Mouse (Mus musculus): Measurements from ENCODE around the gene Ndufb10. TPM values are rescaled to one million over a fixed set of nuclear protein-coding genes. Genes with fewer than 3 reads are reported as not detected.

Ndufb10 gene
- polyA plus RNA-seq, 1 experiment, result 403 TPM

DNA sequence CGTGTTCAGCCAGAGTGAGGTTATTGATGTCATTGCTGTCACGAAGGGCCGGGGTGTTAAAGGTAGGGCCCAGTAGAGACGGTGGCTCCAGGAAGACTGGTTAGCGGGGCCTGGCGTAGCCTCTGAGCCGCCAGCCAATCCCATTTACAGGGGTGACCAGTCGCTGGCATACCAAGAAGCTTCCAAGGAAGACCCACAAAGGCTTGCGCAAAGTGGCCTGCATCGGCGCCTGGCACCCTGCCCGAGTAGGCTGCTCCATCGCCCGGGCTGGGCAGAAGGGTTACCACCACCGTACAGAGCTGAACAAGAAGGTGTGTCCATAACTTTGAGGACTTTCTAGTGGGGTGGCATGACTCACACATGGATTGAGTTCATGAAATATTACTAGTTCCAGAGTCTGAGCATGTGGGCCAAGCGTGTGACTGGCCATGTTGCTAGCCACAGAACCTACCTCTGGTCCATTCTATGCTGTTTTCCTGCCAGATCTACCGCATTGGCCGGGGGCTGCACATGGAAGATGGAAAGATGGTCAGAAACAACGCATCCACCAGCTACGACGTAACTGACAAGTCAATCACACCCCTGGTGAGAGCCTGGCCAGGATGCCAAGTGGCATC, 9.3 kb upstream of the Ndufb10 start:
- H3K27ac ChIP-seq (ENCODE audit: insufficient read depth, low read depth, low read length), result no peak overlapping the region
- 89% methylated on average over 21 of the region's 21 CpGs for WGBS
- H3K36me3 ChIP-seq (ENCODE audit: control insufficient read depth, insufficient read depth, low read length), result no peaks in the 10 kb centered on the region
- peaks cover 15% of the 10 kb centered on the region; the same call in 1 of the 2 replicates for H3K4me1 ChIP-seq (ENCODE audit: control insufficient read depth, insufficient read depth, insufficient read length, low read length)
- no peaks in the 10 kb centered on the region for H3K27me3 ChIP-seq (ENCODE audit: control insufficient read depth, insufficient read depth, low read length)
- no peak overlapping the region for H3K4me3 ChIP-seq (ENCODE audit: low read depth, low read length)
- TF ChIP-seq CTCF (IDR thresholded peaks at IDR 0.05; ENCODE audit: extremely low read depth, insufficient read length, insufficient replicate concordance, low read depth, low read length) (no peak), POLR2A (IDR thresholded peaks at IDR 0.05; ENCODE audit: low read depth, low read length) (no peak)

GRCm38 (mm10) chr17:24732233-24732935, 8.1 kb upstream of the Ndufb10 start:
- Histone ChIP-seq H3K27ac (ENCODE audit: insufficient read depth, low read depth, low read length) (no peak overlapping the region), H3K27me3 (ENCODE audit: control insufficient read depth, insufficient read depth, low read length) (no peaks in the 10 kb centered on the region), H3K36me3 (ENCODE audit: control insufficient read depth, insufficient read depth, low read length) (no peaks in the 10 kb centered on the region), H3K4me3 (ENCODE audit: low read depth, low read length) (no peak overlapping the region), H3K4me1 (ENCODE audit: control insufficient read depth, insufficient read depth, insufficient read length, low read length) (peaks cover 9% of the 10 kb centered on the region; the same call in 1 of the 2 replicates)
- WGBS, result 85% methylated on average over 12 of the region's 12 CpGs
- TF ChIP-seq CTCF (IDR thresholded peaks at IDR 0.05; ENCODE audit: extremely low read depth, insufficient read length, insufficient replicate concordance, low read depth, low read length), result no peak
- TF ChIP-seq POLR2A (IDR thresholded peaks at IDR 0.05; ENCODE audit: low read depth, low read length), result no peak

DNA sequence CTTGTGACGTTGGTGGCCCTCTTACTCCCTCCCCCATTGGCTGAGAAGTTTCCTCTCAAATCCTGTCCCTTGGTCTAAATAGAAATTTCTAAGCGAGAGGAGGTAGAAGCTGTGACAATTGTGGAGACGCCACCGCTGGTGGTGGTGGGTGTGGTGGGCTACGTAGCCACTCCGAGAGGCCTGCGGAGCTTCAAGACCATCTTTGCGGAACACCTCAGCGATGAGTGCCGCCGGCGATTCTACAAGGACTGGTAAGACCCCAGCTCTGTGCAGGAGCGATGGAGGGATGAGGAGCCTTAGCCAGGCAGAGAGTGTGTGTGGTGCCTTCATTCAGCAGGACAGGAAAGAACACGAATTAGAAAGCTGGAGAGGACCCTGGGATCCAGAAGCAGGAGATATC, 6.5 kb upstream of the Ndufb10 start:
- Histone ChIP-seq H3K4me3 (ENCODE audit: low read depth, low read length) (no peak overlapping the region), H3K4me1 (ENCODE audit: control insufficient read depth, insufficient read depth, insufficient read length, low read length) (peaks cover 4% of the 10 kb centered on the region; the same call in 1 of the 2 replicates), H3K36me3 (ENCODE audit: control insufficient read depth, insufficient read depth, low read length) (no peaks in the 10 kb centered on the region), H3K27ac (ENCODE audit: insufficient read depth, low read depth, low read length) (no peak overlapping the region), H3K27me3 (ENCODE audit: control insufficient read depth, insufficient read depth, low read length) (no peaks in the 10 kb centered on the region)
- TF ChIP-seq POLR2A (IDR thresholded peaks at IDR 0.05; ENCODE audit: low read depth, low read length) (no peak), CTCF (IDR thresholded peaks at IDR 0.05; ENCODE audit: extremely low read depth, insufficient read length, insufficient replicate concordance, low read depth, low read length) (no peak)
- 82% methylated on average over 14 of the region's 14 CpGs for whole genome bisulfite sequencing

GRCm38 (mm10) chr17:24729067-24729466, 4.8 kb upstream of the Ndufb10 start:
- WGBS, result 72% methylated on average over 6 of the region's 6 CpGs
- Histone ChIP-seq H3K27ac (ENCODE audit: insufficient read depth, low read depth, low read length) (no peak overlapping the region), H3K36me3 (ENCODE audit: control insufficient read depth, insufficient read depth, low read length) (no peaks in the 10 kb centered on the region), H3K4me1 (ENCODE audit: control insufficient read depth, insufficient read depth, insufficient read length, low read length) (no peaks in the 10 kb centered on the region), H3K27me3 (ENCODE audit: control insufficient read depth, insufficient read depth, low read length) (no peaks in the 10 kb centered on the region), H3K4me3 (ENCODE audit: low read depth, low read length) (no peak overlapping the region)
- TF ChIP-seq POLR2A (IDR thresholded peaks at IDR 0.05; ENCODE audit: low read depth, low read length) (no peak), CTCF (IDR thresholded peaks at IDR 0.05; ENCODE audit: extremely low read depth, insufficient read length, insufficient replicate concordance, low read depth, low read length) (no peak)

DNA sequence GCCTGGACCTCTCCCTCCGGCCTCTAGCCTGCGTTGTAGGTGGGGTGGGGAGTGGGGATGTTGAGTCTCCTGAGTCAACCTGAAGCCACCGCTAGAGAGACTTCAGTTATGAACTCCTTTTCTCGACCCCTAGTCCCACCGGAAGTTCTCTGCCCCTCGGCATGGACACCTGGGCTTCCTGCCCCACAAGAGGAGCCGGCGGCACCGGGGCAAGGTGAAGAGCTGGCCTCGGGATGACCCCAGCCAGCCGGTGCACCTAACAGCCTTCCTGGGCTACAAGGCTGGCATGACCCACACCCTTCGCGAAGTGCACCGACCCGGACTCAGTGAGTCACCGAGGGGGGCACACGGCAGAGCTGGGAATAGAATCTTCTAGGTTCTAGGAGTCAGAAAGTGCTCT, 3.9 kb upstream of the Ndufb10 start:
- 68% methylated on average over 17 of the region's 17 CpGs for WGBS
- TF ChIP-seq CTCF (IDR thresholded peaks at IDR 0.05; ENCODE audit: extremely low read depth, insufficient read length, insufficient replicate concordance, low read depth, low read length) (no peak), POLR2A (IDR thresholded peaks at IDR 0.05; ENCODE audit: low read depth, low read length) (no peak)
- H3K4me3 ChIP-seq (ENCODE audit: low read depth, low read length), result no peak overlapping the region

DNA sequence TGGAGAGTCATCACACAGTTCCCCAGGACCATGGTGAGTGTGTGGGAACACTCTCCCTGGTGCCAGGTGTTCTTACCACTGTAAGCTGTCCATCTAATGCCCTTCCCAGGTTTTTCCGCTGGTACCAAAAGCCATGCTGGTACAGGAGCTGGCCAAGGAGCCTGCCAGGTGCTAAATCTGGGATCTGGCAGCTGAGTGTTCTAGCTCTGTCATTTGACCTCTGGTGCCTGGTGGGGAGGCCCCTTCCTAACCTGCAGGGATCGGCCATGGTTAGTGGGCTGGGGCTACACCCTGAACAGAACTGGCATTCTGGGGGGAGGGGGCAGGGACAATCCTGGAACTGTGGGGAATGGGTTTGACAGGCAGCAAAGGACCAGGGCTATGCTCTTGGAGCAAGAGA, 3.3 kb upstream of the Ndufb10 start, which contains the start of gene Rpl3l:
TSS of gene Rpl3l (plus strand) at position 203 of the 400 bp plus-strand sequence.
- no peak within 1 kb of the TSS for H3K4me3 ChIP-seq (ENCODE audit: low read depth, low read length)
- TF ChIP-seq POLR2A (IDR thresholded peaks at IDR 0.05; ENCODE audit: low read depth, low read length) (no peak), CTCF (IDR thresholded peaks at IDR 0.05; ENCODE audit: extremely low read depth, insufficient read length, insufficient replicate concordance, low read depth, low read length) (no peak)
- H3K27ac ChIP-seq (ENCODE audit: insufficient read depth, low read depth, low read length), result no peak within 1 kb of the TSS
- H3K36me3 ChIP-seq (ENCODE audit: control insufficient read depth, insufficient read depth, low read length), result no peaks in the 10 kb centered on the region
- no peaks in the 10 kb centered on the region for H3K27me3 ChIP-seq (ENCODE audit: control insufficient read depth, insufficient read depth, low read length)
- WGBS, result 62% methylated on average over 2 of the region's 2 CpGs
- peaks cover 1% of the 10 kb centered on the region for H3K4me1 ChIP-seq (ENCODE audit: control insufficient read depth, insufficient read depth, insufficient read length, low read length)

More for the DNA sequence above, 3.9 kb upstream of the Ndufb10 start:
- Histone ChIP-seq H3K36me3 (ENCODE audit: control insufficient read depth, insufficient read depth, low read length) (no peaks in the 10 kb centered on the region), H3K27me3 (ENCODE audit: control insufficient read depth, insufficient read depth, low read length) (no peaks in the 10 kb centered on the region), H3K27ac (ENCODE audit: insufficient read depth, low read depth, low read length) (no peak overlapping the region), H3K4me1 (ENCODE audit: control insufficient read depth, insufficient read depth, insufficient read length, low read length) (no peaks in the 10 kb centered on the region; the same call in 1 of the 2 replicates)

DNA sequence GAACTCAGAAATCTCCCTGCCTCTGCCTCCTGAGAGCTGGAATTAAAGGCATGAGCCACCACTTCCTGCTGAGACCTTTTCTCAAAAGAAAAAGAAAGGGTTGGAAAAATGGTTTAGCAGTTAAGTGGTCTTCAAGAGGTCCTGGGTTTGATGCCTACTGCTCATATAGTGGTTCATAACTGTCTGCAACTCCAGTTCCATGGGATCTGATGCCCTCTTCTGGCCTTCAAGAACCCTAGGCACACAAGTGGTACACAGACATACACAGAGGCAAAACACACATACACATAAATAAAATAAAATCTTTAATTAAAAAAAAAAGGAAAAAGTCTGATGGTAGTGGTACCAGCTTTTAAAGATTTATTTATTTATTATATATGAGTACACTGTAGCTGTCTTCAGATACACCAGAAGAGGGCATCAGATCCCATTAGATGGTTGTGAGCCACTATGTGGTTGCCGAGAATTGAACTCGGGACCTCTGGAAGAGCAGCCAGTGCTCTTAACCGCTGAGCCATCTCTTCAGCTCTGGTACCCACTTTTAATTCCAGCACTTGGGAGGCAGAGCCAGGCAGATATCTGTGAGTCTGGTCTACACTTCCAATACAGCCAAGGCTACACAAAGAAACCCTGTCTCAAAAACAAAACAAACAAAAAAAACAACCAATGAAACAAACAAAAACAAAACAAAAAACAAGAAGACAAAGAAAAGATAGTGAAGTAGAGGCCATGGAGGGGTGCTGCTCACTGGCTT, 1.5 kb upstream of the Ndufb10 start:
- TF ChIP-seq POLR2A (IDR thresholded peaks at IDR 0.05; ENCODE audit: low read depth, low read length), result no peak
- no peak for TF ChIP-seq CTCF (IDR thresholded peaks at IDR 0.05; ENCODE audit: extremely low read depth, insufficient read length, insufficient replicate concordance, low read depth, low read length)
- WGBS, result 67% methylated on average over 3 of the region's 3 CpGs
- Histone ChIP-seq H3K36me3 (ENCODE audit: control insufficient read depth, insufficient read depth, low read length) (peaks cover 13% of the 10 kb centered on the region), H3K4me3 (ENCODE audit: low read depth, low read length) (no peak overlapping the region), H3K4me1 (ENCODE audit: control insufficient read depth, insufficient read depth, insufficient read length, low read length) (peaks cover 2% of the 10 kb centered on the region), H3K27me3 (ENCODE audit: control insufficient read depth, insufficient read depth, low read length) (no peaks in the 10 kb centered on the region), H3K27ac (ENCODE audit: insufficient read depth, low read depth, low read length) (no peak overlapping the region)

Data from small intestine, adult 2 months (tissue).